Mouse (Mus musculus) heart, adult 2 months (tissue): ENCODE measurements at regions not wholly inside any gene's neighbourhood (a gene's known extent, or its start where the extent isn't known, plus 50 kb on each side); places are given as distances from the start of the nearest gene placed in this dataset.
A peak's percentile ranks its signal among the peaks of the same experiment; 100 is the strongest.

Experiments used
- DNase-seq, 2 experiments: peaks; one replicate each; pipeline ENCODE4 v3.0.0; 2021
- H3K27ac ChIP-seq: fragments of 200-600 bp; 2 replicates; pipeline ENCODE4 v1.8.1; 2022
- H3K27me3 ChIP-seq: fragments of 200-500 bp; 2 replicates; pipeline ENCODE4 v1.6.1; 2012; ENCODE audit warnings: mild to moderate bottlenecking, low read length, inconsistent platforms, mixed read lengths; ENCODE audit not compliant: control insufficient read depth, insufficient read depth
- H3K36me3 ChIP-seq: fragments of 200-500 bp; 2 replicates; pipeline ENCODE4 v1.6.1; 2012; ENCODE audit warnings: low read length, inconsistent platforms; ENCODE audit not compliant: control insufficient read depth, insufficient read depth
- H3K4me1 ChIP-seq: fragments of 200-500 bp; 2 replicates; pipeline ENCODE4 v1.6.1; 2011; ENCODE audit warnings: low read length; ENCODE audit not compliant: control insufficient read depth, insufficient read depth
- H3K4me3 ChIP-seq: fragments of 200-600 bp; 2 replicates; pipeline ENCODE4 v1.8.1; 2022
- H3K79me2 ChIP-seq: fragments of 200-500 bp; replicated peaks from 2 replicates; pipeline ENCODE4 v1.6.1; 2012; ENCODE audit warnings: mild to moderate bottlenecking, inconsistent platforms, low read length, moderate library complexity, mixed read lengths; ENCODE audit not compliant: control insufficient read depth, insufficient read depth
- H3K9ac ChIP-seq: fragments of 200-500 bp; 2 replicates; pipeline ENCODE4 v1.6.1; 2012; ENCODE audit warnings: low read depth, mild to moderate bottlenecking, control low read depth, inconsistent platforms, low read length, mixed read lengths
- CTCF ChIP-seq: fragments of 200-600 bp; IDR thresholded peaks from 2 replicates; pipeline ENCODE4 v1.8.1; 2022; ENCODE audit warnings: antibody characterized with exemption, mild to moderate bottlenecking, moderate library complexity
- EP300 ChIP-seq: fragments of 200-500 bp; IDR thresholded peaks from 2 replicates; pipeline ENCODE4 v1.6.1; 2011; ENCODE audit warnings: low read depth, low read length, control low read depth; ENCODE audit not compliant: insufficient read depth
- POLR2A ChIP-seq: fragments of 200-500 bp; IDR thresholded peaks from 2 replicates; pipeline ENCODE4 v1.6.1; 2011; ENCODE audit warnings: mild to moderate bottlenecking, low read depth, low read length, control low read depth; ENCODE audit not compliant: insufficient read depth
- WGBS: fragments of 180-500 bp; shearing (Covaris S2); methylation state at CpG from one replicate; pipeline ENCODE4 v1.1.7; 2018; 5-methylcytosine and 5-hydroxymethylcytosine counted together
- intact Hi-C: fragments of 180-260 bp; cut with DNase I; formaldehyde crosslinking; loops from one replicate; pipeline ENCODE4 v1.15.1; 2025

- Histone ChIP-seq H3K27ac (no peak overlapping the region), H3K4me1 (no peaks in the 10 kb centered on the region), H3K27me3 (no peaks in the 10 kb centered on the region), H3K9ac (no peak overlapping the region), H3K4me3 (no peak overlapping the region), H3K79me2 (no peaks in the 10 kb centered on the region), H3K36me3 (no peaks in the 10 kb centered on the region)
- intact Hi-C loops = no loop called here
- DNase-seq = peak in 1 of 2 experiments; percentile 15
- 52% methylated on average over 5 of the region's 5 CpGs for WGBS
- TF ChIP-seq EP300 (no peak), POLR2A (no peak), CTCF (no peak)
Observed at GRCm38 (mm10) chr10:111795056-111795455, 177.4 kb upstream of the Krr1 start.

GRCm38 (mm10) chr10:111795756-111796155 lies 176.7 kb upstream of the Krr1 start:
- intact Hi-C loops = no loop called here
- Histone ChIP-seq H3K27me3 (no peaks in the 10 kb centered on the region), H3K79me2 (no peaks in the 10 kb centered on the region), H3K4me1 (no peaks in the 10 kb centered on the region), H3K36me3 (no peaks in the 10 kb centered on the region), H3K9ac (no peak overlapping the region), H3K27ac (no peak overlapping the region), H3K4me3 (no peak overlapping the region)
- 44% methylated on average over 3 of the region's 3 CpGs for WGBS
- TF ChIP-seq POLR2A (no peak), CTCF (no peak), EP300 (no peak)
- no peak for DNase-seq

- 80% methylated on average over 7 of the region's 7 CpGs for WGBS
- H3K9ac ChIP-seq = no peak overlapping the region
- no peak for TF ChIP-seq POLR2A
- TF ChIP-seq EP300 = no peak
- TF ChIP-seq CTCF = no peak
- DNase-seq = no peak
- intact Hi-C loops = no loop called here
- H3K4me3 ChIP-seq = no peak overlapping the region
- no peaks in the 10 kb centered on the region for H3K79me2 ChIP-seq
- H3K27me3 ChIP-seq = no peaks in the 10 kb centered on the region
- H3K36me3 ChIP-seq = no peaks in the 10 kb centered on the region
- H3K27ac ChIP-seq = no peak overlapping the region
- H3K4me1 ChIP-seq = no peaks in the 10 kb centered on the region
Observed at GRCm38 (mm10) chr10:111798851-111799281, 173.6 kb upstream of the Krr1 start.

- no peak overlapping the region for H3K4me3 ChIP-seq
- H3K4me1 ChIP-seq = no peaks in the 10 kb centered on the region
- H3K27me3 ChIP-seq = no peaks in the 10 kb centered on the region
- no peak overlapping the region for H3K27ac ChIP-seq
- no peak overlapping the region for H3K9ac ChIP-seq
- TF ChIP-seq CTCF (no peak), POLR2A (no peak), EP300 (no peak)
- intact Hi-C loops = no loop called here
- no peaks in the 10 kb centered on the region for H3K79me2 ChIP-seq
- 86% methylated on average over 14 of the region's 14 CpGs for WGBS
- H3K36me3 ChIP-seq = no peaks in the 10 kb centered on the region
- DNase-seq = no peak
Observed at GRCm38 (mm10) chr10:111799850-111800589, 172.4 kb upstream of the Krr1 start.

GRCm38 (mm10) chr10:111800590-111800935 lies 171.9 kb upstream of the Krr1 start:
- Histone ChIP-seq H3K36me3 (no peaks in the 10 kb centered on the region), H3K27ac (no peak overlapping the region), H3K27me3 (no peaks in the 10 kb centered on the region), H3K9ac (no peak overlapping the region), H3K79me2 (no peaks in the 10 kb centered on the region), H3K4me3 (no peak overlapping the region), H3K4me1 (no peaks in the 10 kb centered on the region)
- intact Hi-C loops = no loop called here
- DNase-seq = no peak
- WGBS = 98% methylated on average over 3 of the region's 3 CpGs
- TF ChIP-seq POLR2A (no peak), EP300 (no peak), CTCF (no peak)

GRCm38 (mm10) chr10:111801021-111801793 lies 171.3 kb upstream of the Krr1 start:
- Histone ChIP-seq H3K27me3 (no peaks in the 10 kb centered on the region), H3K27ac (no peak overlapping the region), H3K36me3 (no peaks in the 10 kb centered on the region), H3K4me3 (no peak overlapping the region), H3K9ac (no peak overlapping the region), H3K4me1 (no peaks in the 10 kb centered on the region), H3K79me2 (no peaks in the 10 kb centered on the region)
- WGBS = 48% methylated on average over 12 of the region's 12 CpGs
- intact Hi-C loops = no loop called here
- TF ChIP-seq POLR2A (no peak), EP300 (no peak), CTCF (no peak)
- peak in 1 of 2 experiments; percentile 14 for DNase-seq
